Mouse (Mus musculus): ENCODE results near the gene Kcna2. TPM values are rescaled to one million over a fixed set of nuclear protein-coding genes. Genes with fewer than 3 reads are reported as not detected.

The Kcna2 gene
- polyA plus RNA-seq, 1 experiment from 2014 or later, result 0.67 TPM

- no peak for ATAC-seq (ENCODE audit: low FRiP score)
- 85% methylated on average over 2 of the region's 2 CpGs for WGBS
These were observed 61.8 kb downstream of the Kcna2 start for GRCm38 (mm10) chr3:107162741-107163140.

More at GRCm38 (mm10) chr3:107162741-107163140, 61.8 kb downstream of the Kcna2 start:
- no peak overlapping the region for H3K9ac ChIP-seq
- H3K27ac ChIP-seq, result no peak overlapping the region
- no peak overlapping the region for H3K4me2 ChIP-seq (replicated peaks)
- peaks cover 9% of the 10 kb centered on the region for H3K4me1 ChIP-seq
- no peak overlapping the region for H3K4me3 ChIP-seq
- no peaks in the 10 kb centered on the region for H3K9me3 ChIP-seq (replicated peaks)
- H3K36me3 ChIP-seq, result no peaks in the 10 kb centered on the region
- H3K27me3 ChIP-seq, result 0 out of 2 replicates have a peak, but pooled peaks cover 2% of the 10 kb centered on the region

Other genes with a start within 250 kb of the Kcna2 start
- gene Kcna3, start 65.0 kb upstream of the Kcna2 start, polyA plus RNA-seq (2016; fragmentation: Nextera tagmentation; extraction: Ambion mirVana), result 8.1 and 8.3 TPM in 2 replicates
- not detected in 2 replicates for gene Kcna10, start 81.9 kb downstream of the Kcna2 start, polyA plus RNA-seq (2016; fragmentation: Nextera tagmentation; extraction: Ambion mirVana)
- gene Cym, start 120.6 kb downstream of the Kcna2 start, polyA plus RNA-seq (2016; fragmentation: Nextera tagmentation; extraction: Ambion mirVana), result not detected in 2 replicates
- not detected in 2 replicates for gene A630076J17Rik, start 129.5 kb downstream of the Kcna2 start, polyA plus RNA-seq (2016; fragmentation: Nextera tagmentation; extraction: Ambion mirVana)
- not detected in 2 replicates for gene Prok1, start 138.6 kb downstream of the Kcna2 start, polyA plus RNA-seq (2016; fragmentation: Nextera tagmentation; extraction: Ambion mirVana)
- 157 and 177 TPM in 2 replicates for gene Lamtor5, start 177.7 kb downstream of the Kcna2 start, polyA plus RNA-seq (2016; fragmentation: Nextera tagmentation; extraction: Ambion mirVana)
- gene Slc16a4, start 190.1 kb downstream of the Kcna2 start, polyA plus RNA-seq (2016; fragmentation: Nextera tagmentation; extraction: Ambion mirVana), result 5.4 and 5.5 TPM in 2 replicates
- 14.2 and 15.3 TPM in 2 replicates for gene Rbm15, start 232.5 kb downstream of the Kcna2 start, polyA plus RNA-seq (2016; fragmentation: Nextera tagmentation; extraction: Ambion mirVana)